Mouse (Mus musculus) lung, postnatal 0 days (tissue): ENCODE data around the gene Cd248. TPM values are rescaled to one million over a fixed set of nuclear protein-coding genes. Genes with fewer than 3 reads are reported as not detected.

Source experiments
- ATAC-seq: fragments of 200-750 bp; cut with Nextera tagmentation; 2 replicates; pipeline ENCODE4 v1.8.0; 2017; ENCODE audit warnings: moderate library complexity
- DNase-seq: peaks from one replicate; pipeline ENCODE4 v3.0.0-alpha.2; 2016; ENCODE audit warnings: low spot score
- H3K27ac ChIP-seq: fragments of 300-500 bp; sonication (generic); 2 replicates; pipeline ENCODE4 v1.5.1; 2014; ENCODE audit warnings: antibody characterized with exemption, mild to moderate bottlenecking, low read length, mixed read lengths
- H3K27me3 ChIP-seq: fragments of 300-500 bp; sonication (generic); replicated peaks from 2 replicates; pipeline ENCODE4 v1.6.1; 2014; ENCODE audit warnings: low read length, mixed read lengths; ENCODE audit not compliant: insufficient read depth
- H3K36me3 ChIP-seq: fragments of 300-500 bp; sonication (generic); 2 replicates; pipeline ENCODE4 v1.6.1; 2014; ENCODE audit warnings: low read length, mixed read lengths; ENCODE audit not compliant: insufficient read depth
- H3K4me1 ChIP-seq: fragments of 300-500 bp; sonication (generic); 2 replicates; pipeline ENCODE4 v1.6.1; 2014; ENCODE audit warnings: antibody characterized with exemption, low read depth, low read length, mixed read lengths; ENCODE audit not compliant: insufficient read depth
- H3K4me2 ChIP-seq: fragments of 300-500 bp; sonication (generic); replicated peaks from 2 replicates; pipeline ENCODE4 v1.6.1; 2014; ENCODE audit warnings: low read depth, mild to moderate bottlenecking, low read length, moderate library complexity, mixed read lengths
- H3K4me3 ChIP-seq: fragments of 300-500 bp; sonication (generic); 2 replicates; pipeline ENCODE4 v1.5.1; 2014; ENCODE audit warnings: low read depth, low read length
- H3K9ac ChIP-seq: fragments of 300-500 bp; sonication (generic); replicated peaks from 2 replicates; pipeline ENCODE4 v1.6.1; 2014; ENCODE audit warnings: low read depth, mild to moderate bottlenecking
- H3K9me3 ChIP-seq: fragments of 300-500 bp; sonication (generic); 2 replicates; pipeline ENCODE4 v1.6.1; 2016; ENCODE audit warnings: low read length, mixed read lengths
- CTCF ChIP-seq: IDR thresholded peaks from 2 replicates; pipeline ENCODE4 v1.5.1; 2016; ENCODE audit warnings: antibody characterized with exemption, mild to moderate bottlenecking
- EP300 ChIP-seq: IDR thresholded peaks from 2 replicates; pipeline ENCODE4 v1.6.1; 2016; ENCODE audit warnings: antibody characterized with exemption, mild to moderate bottlenecking, control low read depth
- WGBS: fragments of 180-500 bp; shearing (Covaris S2); extraction: QIAGEN DNeasy Blood & Tissue Kit; methylation state at CpG from one replicate; pipeline ENCODE4 v1.1.7; 2014; 5-methylcytosine and 5-hydroxymethylcytosine counted together
- polyA plus RNA-seq: library from polyadenylated mRNA; unstranded; fragments of >200 nt; fragmentation: Nextera tagmentation; extraction: Ambion mirVana; gene quantifications from 2 replicates; pipeline ENCODE4 v1.2.1, GENCODE M21; 2015

The Cd248 gene
- polyA plus RNA-seq, 1 experiment from 2014 or later = 25.1 TPM

DNA sequence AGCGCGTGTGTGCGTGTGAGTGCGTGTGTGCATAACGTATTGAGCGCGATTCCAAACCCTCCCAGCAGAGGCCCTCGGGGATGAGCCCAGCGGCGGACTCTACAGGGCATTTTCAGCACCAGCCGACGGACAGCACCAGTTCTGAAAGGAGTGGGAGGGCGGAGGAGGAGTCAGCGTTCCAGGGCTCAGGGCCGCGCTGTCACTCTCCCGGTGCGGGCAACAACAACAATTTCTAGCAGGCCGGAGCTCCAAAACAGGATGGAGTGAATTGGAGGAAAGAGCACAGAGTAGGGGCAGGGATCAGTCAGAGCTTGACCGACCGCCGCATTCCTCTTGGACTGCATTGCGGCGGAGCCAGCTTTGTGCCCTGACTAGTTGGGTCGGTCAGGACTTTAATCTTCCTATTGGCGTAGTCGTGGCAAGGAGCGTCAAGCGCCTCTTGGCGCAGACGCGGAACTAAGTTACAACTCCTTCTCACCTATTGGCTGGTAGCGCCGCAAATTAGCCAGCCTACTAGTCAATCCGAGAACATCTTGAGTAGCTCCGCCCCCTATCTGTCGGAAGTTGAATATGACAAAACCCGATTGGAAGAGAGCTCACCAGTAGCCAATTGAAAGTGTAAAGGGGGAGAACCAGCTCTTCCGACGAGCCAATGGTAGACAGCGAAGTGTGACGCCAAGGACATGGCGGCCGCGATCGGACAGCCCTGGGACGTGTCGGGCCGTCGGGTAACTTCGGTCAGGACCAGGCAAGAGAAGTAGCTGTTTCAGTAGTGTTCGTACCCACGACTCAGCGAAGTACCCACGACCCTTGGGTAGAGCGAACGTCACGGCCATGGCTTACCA is 20.2 kb downstream of the Cd248 start, which contains the start of gene Yif1a:
Gene Yif1a (plus strand): TSS at position 655 of the 845 bp plus-strand sequence.
- peak within 1 kb of the TSS; percentile 60 for H3K9ac ChIP-seq
- H3K4me1 ChIP-seq = no peaks in the 10 kb centered on the region; the same call in 1 of the 2 replicates
- under 1% methylated on average over 58 of the region's 58 CpGs for WGBS
- H3K36me3 ChIP-seq = peaks cover 16% of the 10 kb centered on the region; the same call in 1 of the 2 replicates
- TF ChIP-seq EP300 (no peak), CTCF (peak; percentile 85)
- H3K27ac ChIP-seq = peak within 1 kb of the TSS; percentile 73
- H3K27me3 ChIP-seq = peaks cover 23% of the 10 kb centered on the region
- H3K9me3 ChIP-seq = no peaks in the 10 kb centered on the region
- H3K4me3 ChIP-seq = peak within 1 kb of the TSS; percentile 73
- DNase-seq (peak; percentile 100), ATAC-seq (peak; percentile 94)
- H3K4me2 ChIP-seq = peak within 1 kb of the TSS; percentile 93

DNA sequence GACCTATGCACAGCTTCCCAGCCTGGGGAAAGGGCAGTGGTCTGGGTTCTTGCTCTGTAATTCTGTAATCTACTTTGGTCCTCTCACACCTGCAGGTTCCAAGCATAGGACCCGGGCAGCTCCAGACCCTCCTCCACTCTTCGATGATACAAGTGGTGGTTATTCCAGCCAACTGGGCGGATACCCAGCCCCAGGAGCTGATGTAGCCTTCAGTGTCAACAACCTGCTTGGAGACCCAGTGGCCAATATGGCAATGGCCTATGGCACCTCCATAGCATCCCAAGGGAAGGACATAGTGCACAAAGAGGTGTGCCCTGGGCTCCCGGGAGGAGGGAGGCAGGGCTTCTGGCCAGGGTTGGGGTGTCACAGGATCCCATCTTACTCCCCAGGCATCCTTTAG is 21.4 kb downstream of the Cd248 start:
- H3K4me1 ChIP-seq = no peaks in the 10 kb centered on the region; the same call in 1 of the 2 replicates
- H3K36me3 ChIP-seq = peaks cover 16% of the 10 kb centered on the region; the same call in 1 of the 2 replicates
- H3K27ac ChIP-seq = no peak overlapping the region
- H3K9me3 ChIP-seq = no peaks in the 10 kb centered on the region
- TF ChIP-seq CTCF (no peak), EP300 (no peak)
- DNase-seq = no peak
- H3K4me2 ChIP-seq = peak overlapping the region; percentile 93; the same call in 1 of the 2 replicates
- H3K4me3 ChIP-seq = peak overlapping the region; percentile 73; the same call in 1 of the 2 replicates
- 91% methylated on average over 4 of the region's 4 CpGs for WGBS
- ATAC-seq = no peak
- H3K9ac ChIP-seq = no peak overlapping the region
- H3K27me3 ChIP-seq = peaks cover 19% of the 10 kb centered on the region

DNA sequence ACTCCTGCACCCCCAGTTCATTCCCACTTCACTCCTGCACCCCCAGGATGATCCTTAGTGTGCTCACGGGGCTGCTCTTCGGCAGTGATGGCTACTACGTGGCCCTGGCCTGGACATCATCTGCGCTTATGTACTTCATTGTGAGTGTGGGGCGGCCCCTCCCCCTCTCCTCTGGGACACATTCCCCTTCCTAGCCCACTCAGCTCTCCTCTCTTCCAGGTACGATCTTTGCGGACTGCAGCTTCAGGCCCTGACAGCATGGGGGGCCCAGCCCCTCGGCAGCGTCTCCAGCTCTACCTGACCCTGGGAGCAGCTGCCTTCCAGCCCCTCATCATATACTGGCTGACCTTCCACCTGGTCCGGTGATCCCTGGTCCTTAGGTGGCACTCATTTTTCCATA is 24.2 kb downstream of the Cd248 start:
- WGBS = 89% methylated on average over 10 of the region's 10 CpGs
- no peak for ATAC-seq
- Histone ChIP-seq H3K4me3 (no peak overlapping the region), H3K27me3 (no peaks in the 10 kb centered on the region), H3K4me1 (no peaks in the 10 kb centered on the region; the same call in 1 of the 2 replicates), H3K4me2 (no peak overlapping the region), H3K36me3 (peaks cover 16% of the 10 kb centered on the region; the same call in 1 of the 2 replicates), H3K27ac (no peak overlapping the region), H3K9ac (no peak overlapping the region), H3K9me3 (no peaks in the 10 kb centered on the region)
- no peak for TF ChIP-seq EP300
- TF ChIP-seq CTCF = no peak
- no peak for DNase-seq

DNA sequence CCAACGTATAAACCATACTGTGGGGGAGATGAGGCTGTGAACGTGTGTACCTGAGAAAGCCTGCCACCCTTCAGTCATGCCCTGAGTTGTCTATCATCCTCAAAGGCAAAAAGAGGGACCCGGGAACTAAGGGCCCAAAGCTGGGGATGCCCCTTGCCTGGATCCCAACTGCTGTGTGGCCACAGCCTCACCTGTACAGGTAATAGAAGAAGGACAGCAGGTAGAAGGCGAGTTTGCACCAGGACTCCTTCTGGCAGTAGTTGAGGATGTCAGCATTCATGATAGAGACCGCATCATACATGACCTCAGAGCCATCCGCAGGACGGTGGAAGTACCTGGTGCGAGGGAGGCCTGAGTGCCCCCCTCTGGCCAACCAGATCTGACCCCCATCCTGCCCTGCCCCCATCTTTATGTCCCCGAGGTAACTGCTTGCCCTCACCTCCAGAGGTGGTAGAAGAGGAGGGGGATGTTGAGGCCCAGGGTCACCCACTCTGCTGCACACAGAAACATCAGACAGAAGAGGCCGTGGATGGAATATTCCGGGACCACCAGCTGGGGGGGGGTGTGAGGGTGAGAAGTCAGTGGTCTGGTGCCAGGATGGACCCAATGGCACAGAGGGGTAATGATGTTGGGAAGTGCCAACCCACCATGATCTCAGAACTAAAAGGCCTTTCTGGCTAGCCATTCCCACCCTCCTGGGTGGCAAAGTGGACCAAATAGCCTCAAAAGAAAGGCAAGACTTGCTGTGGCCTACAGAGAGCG is 25.8 kb downstream of the Cd248 start:
- no peaks in the 10 kb centered on the region for H3K27me3 ChIP-seq
- ATAC-seq (no peak), DNase-seq (no peak)
- no peak overlapping the region for H3K4me3 ChIP-seq
- no peak for TF ChIP-seq EP300
- TF ChIP-seq CTCF = no peak
- no peak overlapping the region for H3K27ac ChIP-seq
- peaks cover 16% of the 10 kb centered on the region; the same call in 1 of the 2 replicates for H3K36me3 ChIP-seq
- H3K4me2 ChIP-seq = no peak overlapping the region
- WGBS = 67% methylated on average over 12 of the region's 12 CpGs
- H3K9ac ChIP-seq = no peak overlapping the region
- H3K4me1 ChIP-seq = peaks cover 4% of the 10 kb centered on the region
- H3K9me3 ChIP-seq = no peaks in the 10 kb centered on the region

DNA sequence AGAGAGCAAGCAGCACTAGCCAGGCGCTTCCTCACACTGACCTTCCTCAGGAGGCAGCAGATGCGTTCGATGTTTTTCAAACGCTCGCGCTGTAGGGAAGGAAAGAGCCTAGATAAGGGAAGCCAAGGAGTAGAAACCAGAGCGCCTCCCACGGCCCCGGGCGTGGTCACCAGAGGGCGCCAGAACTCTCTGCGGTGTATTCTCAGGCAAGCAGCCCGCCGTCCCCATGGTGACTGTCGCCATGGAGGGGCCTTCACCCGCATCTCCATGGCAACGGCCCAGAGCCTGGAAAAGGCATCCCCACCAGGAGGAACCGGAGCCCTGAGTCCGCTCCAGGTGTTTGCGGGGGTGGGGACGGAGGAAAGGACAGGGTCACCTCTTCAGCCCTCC is 26.4 kb downstream of the Cd248 start:
- ATAC-seq = peak; percentile 79
- H3K4me1 ChIP-seq = peaks cover 4% of the 10 kb centered on the region
- under 1% methylated on average over 19 of the region's 21 CpGs for WGBS
- no peak overlapping the region for H3K27ac ChIP-seq
- H3K4me3 ChIP-seq = no peak overlapping the region
- TF ChIP-seq EP300 = no peak
- TF ChIP-seq CTCF = peak; percentile 91
- no peaks in the 10 kb centered on the region for H3K9me3 ChIP-seq
- H3K4me2 ChIP-seq = no peak overlapping the region
- peak; percentile 93 for DNase-seq
- no peaks in the 10 kb centered on the region for H3K27me3 ChIP-seq
- no peak overlapping the region for H3K9ac ChIP-seq
- peaks cover 16% of the 10 kb centered on the region; the same call in 1 of the 2 replicates for H3K36me3 ChIP-seq
